22 mouse cellular contexts compared by ENCODE assay signal in genomic region chr3:32713711-32714110, GRCm38 (mm10).
"Had no signal": no experiment of that assay in that cellular context is flagged by ENCODE, and none has a peak within 500 bp of the region (broad histone marks: within the 10 kb centered on the region; RNA-seq: fewer than 3 reads in every experiment).

No protein-coding gene starts in this region.

- H3K27me3 ChIP-seq: heart, embryonic 13.5 days; heart, embryonic 15.5 days; hindbrain, embryonic 13.5 days; hindbrain, embryonic 15.5 days; limb, embryonic 13.5 days; limb, embryonic 15.5 days; liver, embryonic 12.5 days had no signal

- H3K4me3 ChIP-seq: heart, embryonic 13.5 days; heart, embryonic 15.5 days; hindbrain, embryonic 13.5 days; hindbrain, embryonic 15.5 days; limb, embryonic 13.5 days; limb, embryonic 15.5 days; liver, embryonic 12.5 days had no signal

- DNase-seq: forebrain, postnatal 0 days; gastrocnemius, postnatal 14 days; gastrocnemius, postnatal 36 days; heart, adult 18-20 months; heart, postnatal 14 days; heart, postnatal 36 days; kidney, adult 11 months; kidney, postnatal 25 days; layer of hippocampus, adult 9-11 months; layer of hippocampus, postnatal 36 days; left cerebral cortex, postnatal 4 days had no signal

- H3K27ac ChIP-seq: heart, embryonic 13.5 days; heart, embryonic 15.5 days; hindbrain, embryonic 13.5 days; hindbrain, embryonic 15.5 days; hindbrain, postnatal 0 days; kidney, postnatal 0 days; limb, embryonic 13.5 days; limb, embryonic 15.5 days; liver, embryonic 12.5 days; liver, embryonic 14.5 days had no signal

- H3K4me2 ChIP-seq: heart, embryonic 13.5 days; heart, embryonic 15.5 days; hindbrain, embryonic 13.5 days; hindbrain, embryonic 15.5 days; limb, embryonic 13.5 days; limb, embryonic 15.5 days; liver, embryonic 12.5 days had no signal

- H3K9ac ChIP-seq: forebrain, postnatal 0 days; heart, embryonic 13.5 days; heart, embryonic 15.5 days; hindbrain, embryonic 13.5 days; hindbrain, embryonic 15.5 days; limb, embryonic 13.5 days; limb, embryonic 15.5 days; liver, embryonic 12.5 days; liver, embryonic 14.5 days had no signal

- H3K9me3 ChIP-seq: heart, embryonic 13.5 days; heart, embryonic 15.5 days; hindbrain, embryonic 13.5 days; hindbrain, embryonic 15.5 days; limb, embryonic 13.5 days; limb, embryonic 15.5 days; liver, embryonic 12.5 days had no signal

- ATAC-seq: forebrain, postnatal 0 days; hindbrain, postnatal 0 days; intestine, embryonic 16.5 days; liver, embryonic 12.5 days had no signal
